Mouse (Mus musculus) adrenal gland, adult 8-10 months (tissue): ENCODE data around the gene Pnpla6. TPM values are rescaled to one million over a fixed set of nuclear protein-coding genes. Genes with fewer than 3 reads are reported as not detected.
"Not testable (repeated sequence)": the region's sequence is repeated elsewhere in the genome, so short reads cannot be mapped to it uniquely, and the experiment has no call there.

ENCODE experiments used
- DNase-seq: peaks from one replicate; pipeline ENCODE4 v3.0.0; 2022
- total RNA-seq, 4 experiments: library from RNA; stranded (reverse); gene quantifications; 2 replicates each; pipeline ENCODE4 v1.2.4; 2022

Gene Pnpla6
- total RNA-seq, 4 experiments from 2014 or later: 49.3 to 73.9 (median 63.2) TPM

DNA sequence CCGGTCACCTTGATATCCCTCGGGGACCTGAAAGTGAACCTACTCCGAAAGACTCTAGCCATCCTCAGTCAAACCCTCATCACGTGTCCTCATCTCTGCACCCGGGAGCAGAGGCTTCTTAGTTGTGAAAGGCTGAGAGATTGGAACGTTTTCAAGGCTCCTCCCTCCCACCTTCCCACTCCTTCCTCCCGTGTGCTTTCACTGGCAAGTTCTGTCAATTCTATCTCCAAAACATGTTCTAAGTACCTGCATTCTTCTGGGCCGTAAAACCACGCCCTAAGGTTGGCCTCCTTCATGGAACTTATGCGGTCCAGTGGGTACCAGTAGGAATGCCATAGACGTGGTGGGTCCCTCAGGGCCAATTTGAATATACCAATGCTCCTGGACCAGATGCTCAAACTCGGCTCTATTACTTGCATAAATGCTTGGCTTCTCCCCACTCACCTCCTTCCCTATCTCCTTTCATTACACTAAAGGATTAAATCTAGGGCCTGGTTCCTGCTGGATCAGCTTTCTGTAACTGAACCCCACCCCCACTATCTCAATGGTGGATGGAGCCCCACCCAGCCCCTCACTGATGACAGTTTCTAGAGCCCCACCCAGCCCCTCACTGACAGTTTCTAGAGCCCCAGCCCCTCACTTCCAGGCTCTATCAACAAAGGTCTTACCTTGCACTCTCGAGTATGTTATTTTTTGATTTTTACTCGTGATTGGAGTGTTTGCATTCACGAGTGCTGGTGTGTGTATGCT lies 61.2 kb downstream of the Pnpla6 start:
- DNase-seq: no peak

DNA sequence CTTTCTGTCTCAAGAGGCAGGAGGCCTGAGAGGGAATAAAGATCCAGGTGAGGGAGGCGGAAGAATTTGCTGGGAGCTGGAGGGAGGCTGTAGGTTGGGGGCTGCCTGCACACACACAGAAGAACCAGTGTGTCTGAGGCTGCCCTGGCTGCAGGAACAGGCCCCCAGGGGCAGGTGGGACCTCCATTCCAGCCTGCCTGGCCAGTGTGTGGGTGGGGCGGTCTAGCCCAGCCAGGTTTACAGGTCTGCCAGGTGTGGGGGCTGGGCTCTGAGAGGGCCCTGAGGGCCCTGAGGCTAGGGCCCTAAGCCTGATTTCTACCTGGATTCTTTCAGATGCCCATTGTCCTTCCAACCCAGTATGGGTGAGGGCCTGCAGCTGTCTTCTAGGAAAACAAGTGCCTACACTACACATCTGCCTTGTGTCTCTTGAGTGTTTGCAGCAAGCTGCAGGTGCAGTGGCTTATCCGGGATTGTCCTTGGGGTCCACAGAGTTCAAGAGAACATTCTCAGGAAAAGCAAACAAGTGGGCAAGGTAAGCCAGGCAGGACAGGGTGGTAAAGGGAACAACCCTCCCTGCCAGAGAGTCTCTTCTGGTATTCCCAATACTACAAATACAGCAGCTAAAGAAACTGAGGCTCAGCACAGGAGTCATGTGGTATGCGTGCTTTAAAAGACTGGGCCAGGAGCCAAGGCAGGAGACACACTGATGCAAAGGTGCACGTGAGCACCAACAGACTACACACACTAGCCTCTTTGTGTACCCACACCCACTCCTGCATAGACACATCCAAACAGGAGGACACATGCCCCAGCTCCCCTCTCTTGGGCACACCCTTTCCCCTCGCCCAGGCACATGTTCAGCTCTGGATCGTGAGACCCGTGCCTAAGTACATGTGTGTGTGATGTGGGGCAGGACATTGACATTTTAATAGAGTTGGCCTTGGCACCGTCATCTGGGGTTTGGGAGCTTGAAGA lies 64.5 kb downstream of the Pnpla6 start:
- no peak for DNase-seq

DNA sequence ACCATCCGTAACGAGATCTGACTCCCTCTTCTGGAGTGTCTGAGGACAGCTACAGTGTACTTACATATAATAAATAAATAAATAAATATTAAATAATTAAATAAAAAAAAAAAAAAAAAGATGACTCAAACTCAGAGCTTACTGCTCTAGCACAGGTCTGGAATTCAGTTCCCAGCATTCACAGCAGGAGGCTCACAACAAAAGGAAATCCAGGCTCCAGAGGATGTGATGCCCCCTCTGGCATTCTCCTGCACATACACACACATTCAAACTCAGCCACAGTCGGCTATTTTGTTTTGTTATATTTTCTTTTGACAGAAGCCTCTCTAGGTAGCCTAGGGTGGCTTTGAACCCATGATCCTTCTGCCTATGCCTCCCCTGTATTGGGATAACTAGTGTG lies 66.8 kb downstream of the Pnpla6 start:
- not testable (repeated sequence) for DNase-seq

DNA sequence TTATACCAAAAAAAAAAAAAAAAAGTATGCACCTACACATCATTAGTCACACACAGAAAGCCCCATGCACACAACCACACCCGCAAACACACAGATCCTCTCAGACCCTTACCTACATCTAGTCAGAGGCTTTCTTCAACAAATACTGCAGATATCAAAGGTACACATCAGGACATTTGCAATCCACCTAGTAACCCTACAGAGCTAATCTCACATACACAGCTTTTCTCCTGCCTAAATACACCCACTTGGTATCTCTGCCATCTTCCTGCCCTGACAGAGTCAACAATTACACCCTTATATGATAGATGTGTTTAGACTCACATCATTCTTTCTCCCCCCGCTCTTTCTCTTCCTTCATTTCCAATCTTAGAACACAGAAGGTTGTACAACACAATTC lies 71.3 kb downstream of the Pnpla6 start:
- DNase-seq: no peak

DNA sequence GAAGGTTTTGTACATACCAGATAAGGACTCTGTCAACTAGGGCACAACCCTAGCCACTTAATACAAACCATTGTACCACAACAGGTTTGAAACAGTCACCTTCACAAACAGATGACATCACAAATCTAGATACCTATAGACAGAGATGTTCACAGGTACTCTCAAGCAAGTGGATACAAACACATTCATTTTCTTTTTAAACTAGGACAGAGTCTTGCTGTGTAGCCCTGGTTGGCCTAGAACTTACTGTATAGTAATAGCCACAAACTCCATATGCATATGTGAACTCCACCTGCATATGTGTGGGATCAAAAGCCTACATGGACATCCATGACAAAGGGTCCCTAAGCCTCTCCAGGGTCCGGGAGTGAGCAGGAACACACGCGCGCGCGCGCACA lies 71.8 kb downstream of the Pnpla6 start, which contains the start of gene Camsap3:
TSS of gene Camsap3 (plus strand) at position 301 of the 398 bp plus-strand sequence.
- no peak for DNase-seq

DNA sequence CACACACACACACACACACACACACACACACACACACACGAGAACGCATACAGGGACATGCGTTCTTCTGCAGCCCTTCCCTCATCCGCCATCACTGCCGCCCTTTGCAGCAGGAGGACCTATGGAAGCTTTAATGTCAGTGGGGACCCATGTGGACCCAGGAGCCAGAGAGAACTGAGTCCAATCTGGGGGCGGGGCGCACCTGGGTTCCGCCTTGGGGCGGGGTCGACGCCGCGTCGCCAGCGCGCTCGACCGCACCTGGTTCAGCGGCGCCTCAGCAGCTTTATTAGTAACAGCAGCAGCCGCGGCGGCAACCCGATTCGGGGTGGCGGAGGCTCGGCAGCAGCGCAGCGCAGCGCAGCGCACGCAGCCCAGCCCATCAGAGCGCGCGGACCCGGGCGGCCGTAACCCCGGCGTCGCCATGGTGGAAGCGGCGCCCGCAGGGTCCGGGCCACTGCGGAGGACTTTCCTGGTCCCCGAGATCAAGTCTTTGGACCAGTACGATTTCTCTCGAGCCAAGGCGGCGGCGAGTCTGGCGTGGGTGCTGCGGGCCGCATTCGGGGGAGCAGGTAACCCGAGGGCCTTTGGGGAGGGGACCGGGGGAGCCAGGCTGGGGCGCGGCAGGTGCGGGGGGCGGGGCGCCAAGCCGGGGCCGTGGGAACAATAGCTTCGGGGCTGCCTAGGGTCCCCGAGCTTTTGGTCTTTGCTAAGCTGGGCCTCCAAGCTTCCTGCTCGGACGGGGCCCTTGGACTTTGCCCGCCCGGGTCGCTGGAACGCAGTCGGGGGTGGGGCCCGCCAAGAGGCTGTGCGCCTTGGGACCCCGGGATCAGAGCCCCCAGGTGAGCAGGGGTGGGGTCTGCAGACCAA lies 72.4 kb downstream of the Pnpla6 start:
- DNase-seq: no peak

DNA sequence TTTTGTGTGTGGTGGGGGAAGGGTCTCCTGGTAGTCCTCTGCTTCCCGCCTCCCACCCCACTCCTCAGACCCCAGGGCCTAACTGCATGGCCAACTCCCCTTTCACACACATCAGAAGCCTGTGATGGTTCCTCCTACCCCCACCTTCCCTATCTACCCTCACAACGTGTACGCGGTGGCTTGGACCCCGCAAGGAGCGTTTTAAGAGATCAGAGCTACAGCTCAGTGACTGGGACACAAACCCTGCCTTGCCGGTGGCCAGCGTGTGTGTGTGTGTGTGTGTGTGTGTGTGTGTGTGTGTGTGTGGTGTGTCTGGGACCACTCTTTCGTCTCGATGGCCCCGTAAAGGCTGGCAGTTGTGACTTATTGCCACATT lies 73.1 kb downstream of the Pnpla6 start:
- DNase-seq: no peak

DNA sequence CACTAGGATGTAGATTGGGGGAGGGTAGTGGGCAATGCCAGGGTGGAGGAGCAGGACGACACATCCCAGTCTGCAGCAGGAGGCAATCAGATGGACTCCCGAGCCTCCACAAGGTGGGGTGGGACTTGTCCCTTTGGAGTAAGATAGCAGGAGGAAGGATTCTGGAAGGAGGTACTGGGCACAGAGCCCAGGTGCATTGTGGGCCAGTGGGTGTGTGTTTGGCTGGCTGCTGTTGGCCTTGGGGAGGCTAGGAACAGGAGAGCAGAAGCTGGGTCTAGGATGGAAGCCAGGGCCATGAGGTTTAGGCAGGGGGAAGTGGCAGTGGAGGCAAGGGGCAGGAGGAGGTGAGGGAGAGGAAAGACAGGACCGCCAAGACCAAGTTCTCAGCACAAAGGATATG lies 78.3 kb downstream of the Pnpla6 start:
- DNase-seq: no peak

Other genes starting within 250 kb of the Pnpla6 start
- 100 to 1,000 TPM; 139 to 174 (median 151) TPM for gene Insr, start 235.8 kb upstream of the Pnpla6 start, total RNA-seq
- gene A430078G23Rik, start 162.0 kb upstream of the Pnpla6 start, total RNA-seq: under 1 TPM; 0.23 to 0.83 (median 0.28) TPM
- gene Arhgef18, start 122.4 kb upstream of the Pnpla6 start, total RNA-seq: 10 to 100 TPM; 44.6 to 48.1 (median 47.0) TPM
- 10 to 100 TPM; 10.4 to 20.2 (median 12.1) TPM for gene Pex11g, start 47.7 kb upstream of the Pnpla6 start, total RNA-seq
- gene Tex45, start 44.5 kb upstream of the Pnpla6 start, total RNA-seq: under 1 TPM in 2 of 4 experiments, not detected in 2; 0.28 to 0.46 TPM
- 10 to 100 TPM; 20.6 to 22.9 (median 21.7) TPM for gene Zfp358, start 22.2 kb upstream of the Pnpla6 start, total RNA-seq
- 10 to 100 TPM; 45.0 to 82.0 (median 60.3) TPM for gene Mcoln1, start 14.9 kb upstream of the Pnpla6 start, total RNA-seq
- gene C330021F23Rik, start 52.6 kb downstream of the Pnpla6 start, total RNA-seq: not detected
- gene Camsap3, start 71.9 kb downstream of the Pnpla6 start, total RNA-seq: 10 to 100 TPM in 2 of 4 experiments, 1 to 10 TPM in 2; 4.7 to 15.5 (median 10.0) TPM
- 10 to 100 TPM; 37.2 to 44.3 (median 42.5) TPM for gene Xab2, start 105.9 kb downstream of the Pnpla6 start, total RNA-seq
- gene Pet100, start 106.2 kb downstream of the Pnpla6 start, total RNA-seq: 100 to 1,000 TPM in 1 of 4 experiments, 10 to 100 TPM in 3; 86.7 to 108 (median 94.2) TPM
- not detected for gene Pcp2, start 110.2 kb downstream of the Pnpla6 start, total RNA-seq
- gene Stxbp2, start 115.6 kb downstream of the Pnpla6 start, total RNA-seq: 100 to 1,000 TPM in 2 of 4 experiments, 10 to 100 TPM in 2; 76.2 to 107 (median 99.8) TPM
- 100 to 1,000 TPM in 3 of 4 experiments, 10 to 100 TPM in 1; 50.2 to 152 (median 108) TPM for gene Retn, start 140.4 kb downstream of the Pnpla6 start, total RNA-seq
- under 1 TPM in 3 of 4 experiments, not detected in 1; 0.17 to 0.40 (median 0.26) TPM for gene Mcemp1, start 150.4 kb downstream of the Pnpla6 start, total RNA-seq
- 10 to 100 TPM in 3 of 4 experiments, 1 to 10 TPM in 1; 8.1 to 26.3 (median 22.4) TPM for gene Fcor, start 157.0 kb downstream of the Pnpla6 start, total RNA-seq
- gene Trappc5, start 160.9 kb downstream of the Pnpla6 start, total RNA-seq: 10 to 100 TPM; 21.0 to 23.6 (median 22.5) TPM
- gene Fcer2a, start 178.8 kb downstream of the Pnpla6 start, total RNA-seq: under 1 TPM; 0.12 to 0.54 (median 0.45) TPM
- gene Clec4g, start 205.3 kb downstream of the Pnpla6 start, total RNA-seq: not detected
- gene Cd209a, start 233.6 kb downstream of the Pnpla6 start, total RNA-seq: 1 to 10 TPM in 2 of 4 experiments, under 1 TPM in 1, not detected in 1; 0.28 to 1.4 (median 1.2) TPM